Mouse (Mus musculus) cerebellum, postnatal 10 days (tissue): ENCODE data around the gene Gng7.
"Not testable (repeated sequence)": the region's sequence is repeated elsewhere in the genome, so short reads cannot be mapped to it uniquely, and the experiment has no call there.

Experiments
- DNase-seq, 2 experiments: peaks; one replicate each; pipeline ENCODE4 v3.0.0; 2021; ENCODE audit warnings: mixed read lengths in 2 of 2

Gng7 gene

DNA sequence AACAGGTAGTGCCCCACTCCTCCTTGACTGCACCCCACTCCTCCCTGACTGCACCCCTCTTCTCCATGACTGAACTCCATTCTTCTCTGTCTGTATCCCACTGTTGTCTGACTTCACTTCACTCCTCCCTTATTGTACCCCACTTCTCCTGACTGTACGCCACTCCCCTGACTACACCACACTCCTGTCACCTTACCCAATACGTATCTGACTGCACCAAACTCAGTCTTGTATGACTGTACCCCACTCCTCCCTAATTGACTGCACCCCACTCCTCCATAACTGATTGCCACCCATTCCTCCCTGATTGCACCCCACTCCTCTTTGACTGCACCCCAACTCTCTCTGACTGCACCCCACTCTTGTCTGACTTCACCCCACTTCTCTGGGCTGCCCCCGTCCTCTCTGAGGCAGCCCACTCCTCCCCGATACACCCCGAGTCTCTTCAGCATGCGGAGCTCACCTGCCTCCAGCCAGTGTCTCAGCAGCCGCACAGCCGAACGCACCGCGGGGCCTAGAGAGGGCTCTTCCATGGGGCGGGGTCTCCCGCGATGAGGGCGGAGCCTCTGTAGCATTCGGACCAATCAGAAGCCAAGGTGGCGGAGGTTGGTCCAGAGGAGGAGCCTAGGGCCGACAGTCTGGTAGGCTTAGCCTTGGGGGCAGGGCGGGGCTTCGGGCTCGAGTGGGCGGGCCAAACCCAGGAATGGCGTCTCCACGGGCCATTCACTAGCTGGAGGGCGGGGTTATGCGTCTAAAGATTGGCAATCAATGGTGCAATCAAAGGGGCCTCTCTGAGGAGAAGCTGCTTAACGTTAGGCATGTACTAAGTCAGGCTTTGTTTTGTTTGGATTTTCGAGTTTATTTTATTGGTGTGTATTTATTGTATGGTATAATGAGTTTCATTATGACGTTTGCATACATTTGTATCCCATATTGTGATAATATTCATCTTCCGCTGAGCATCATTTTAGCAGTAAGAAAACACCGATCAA lies at the start of gene Gng7:
Gene Gng7, minus strand, starts transcription at position 553 of the 992 bp plus-strand sequence.
- peak; percentile 99 for DNase-seq

- DNase-seq, result not testable (repeated sequence)
These were observed 49.8 kb upstream of the Gng7 start for GRCm38 (mm10) chr10:81064519-81064918.

GRCm38 (mm10) chr10:81062710-81063109 lies 48.0 kb upstream of the Gng7 start:
- no peak for DNase-seq

DNA sequence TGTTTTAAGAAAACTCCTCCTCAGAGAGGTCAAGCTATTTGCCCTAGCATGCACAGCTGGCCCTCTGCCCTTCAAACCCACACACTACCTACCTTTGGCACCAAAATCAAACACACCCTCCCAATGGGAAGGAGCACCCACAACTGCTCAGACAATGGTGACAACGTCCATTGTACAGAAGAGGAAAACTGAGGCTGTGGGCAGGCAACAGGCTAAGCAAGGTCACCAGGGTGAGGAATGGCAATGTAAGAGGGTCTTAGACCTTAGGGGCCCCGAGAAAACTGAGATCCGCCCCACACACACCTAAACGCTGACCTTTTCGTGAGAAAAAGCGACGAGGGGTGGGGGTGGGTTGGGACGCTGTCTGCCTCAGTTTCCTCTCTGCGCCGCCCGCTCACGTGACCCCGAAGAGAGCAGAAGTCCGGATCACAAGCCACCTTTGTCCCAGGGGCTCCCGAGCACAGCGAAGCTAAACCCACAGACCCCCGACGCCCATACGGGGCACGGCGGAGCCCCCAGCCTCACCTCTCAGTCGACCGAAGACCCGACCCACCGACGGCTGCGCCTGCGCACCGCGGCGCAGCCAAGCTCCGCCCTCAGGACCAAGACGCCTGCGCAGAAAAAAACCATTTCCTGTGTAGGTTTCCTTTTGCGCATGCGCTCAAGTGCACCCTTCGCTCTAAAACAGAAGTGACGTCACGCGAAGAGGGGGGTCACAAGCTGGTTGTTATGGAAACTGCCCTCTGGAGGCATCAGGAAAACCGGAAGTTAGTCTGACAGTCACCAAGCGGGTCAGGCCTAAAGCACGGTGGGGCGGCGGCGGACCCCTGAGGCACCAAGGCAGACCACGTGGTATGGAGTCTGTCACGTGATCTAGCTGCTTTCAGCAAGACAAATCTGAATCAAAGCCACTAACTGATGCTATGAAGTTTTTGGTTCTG lies 45.1 kb upstream of the Gng7 start, which contains the start of gene Sgta:
Gene Sgta, minus strand, starts transcription at position 579 of the 941 bp plus-strand sequence.
- DNase-seq, result peak; percentile 100

DNA sequence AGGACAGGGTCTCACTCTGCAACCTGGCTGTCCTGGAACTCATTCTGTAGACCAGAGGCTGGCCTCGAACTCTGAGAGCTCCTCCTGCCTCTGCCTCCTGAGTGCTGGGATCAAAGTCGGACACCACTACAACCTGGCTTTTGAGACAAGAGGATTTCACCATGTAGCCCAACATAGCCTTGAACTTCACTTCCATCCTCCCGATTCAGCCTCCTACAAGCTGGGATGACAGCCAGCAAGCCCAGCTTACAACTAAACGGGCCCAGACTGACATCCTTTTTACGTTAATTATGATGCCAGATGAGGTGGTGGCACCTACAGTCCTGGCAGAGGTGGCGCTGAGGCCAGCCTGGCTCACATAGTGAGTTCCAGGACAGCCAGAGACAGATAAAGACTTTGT lies 44.2 kb upstream of the Gng7 start:
- DNase-seq, result no peak

GRCm38 (mm10) chr10:81057406-81058130 lies 42.8 kb upstream of the Gng7 start:
- no peak for DNase-seq

- not testable (repeated sequence) for DNase-seq
These were observed 41.1 kb upstream of the Gng7 start for GRCm38 (mm10) chr10:81055802-81056340.

GRCm38 (mm10) chr10:81055169-81055568 lies 40.4 kb upstream of the Gng7 start:
- no peak for DNase-seq

GRCm38 (mm10) chr10:81052577-81052976 lies 37.8 kb upstream of the Gng7 start:
- no peak for DNase-seq

DNA sequence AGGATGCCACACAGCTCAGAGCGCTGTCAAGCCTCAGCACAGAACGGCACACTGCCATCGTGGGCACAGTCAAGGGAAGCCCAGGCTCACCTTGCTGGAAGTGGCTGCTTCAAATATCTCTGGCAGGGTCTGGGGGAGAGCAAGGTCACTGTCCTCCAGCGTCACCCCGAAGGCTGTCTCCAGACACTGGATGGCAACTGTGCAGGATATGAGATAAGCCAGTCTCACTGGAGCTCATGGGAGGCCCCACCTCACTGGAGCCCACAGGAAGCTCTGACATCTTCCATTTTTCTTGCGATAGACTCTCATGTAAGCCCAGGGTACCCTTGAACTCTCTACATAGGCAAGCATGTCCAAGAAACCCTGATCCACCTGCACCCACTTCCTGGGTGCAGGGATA lies 36.4 kb upstream of the Gng7 start:
- no peak for DNase-seq

DNA sequence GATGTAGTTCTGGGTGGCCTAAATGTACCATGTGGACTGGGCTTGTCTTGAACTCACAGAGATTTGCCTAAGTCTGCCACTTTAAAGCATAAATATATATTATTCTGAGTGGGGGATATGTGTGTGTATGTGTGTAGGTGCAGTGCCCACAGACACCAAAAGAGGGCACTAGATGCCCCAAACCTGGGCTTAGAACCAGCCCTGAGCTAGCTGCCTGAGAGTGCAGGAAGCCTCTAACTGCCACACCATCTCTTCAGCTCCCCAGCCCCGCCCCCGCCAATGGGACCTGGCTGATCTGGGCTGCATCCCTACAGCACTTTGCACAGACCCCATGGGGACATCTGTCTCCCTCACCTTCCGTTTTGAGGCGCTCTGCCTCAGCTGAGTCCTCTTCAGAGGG lies 35.9 kb upstream of the Gng7 start:
- peak; percentile 47 for DNase-seq

DNA sequence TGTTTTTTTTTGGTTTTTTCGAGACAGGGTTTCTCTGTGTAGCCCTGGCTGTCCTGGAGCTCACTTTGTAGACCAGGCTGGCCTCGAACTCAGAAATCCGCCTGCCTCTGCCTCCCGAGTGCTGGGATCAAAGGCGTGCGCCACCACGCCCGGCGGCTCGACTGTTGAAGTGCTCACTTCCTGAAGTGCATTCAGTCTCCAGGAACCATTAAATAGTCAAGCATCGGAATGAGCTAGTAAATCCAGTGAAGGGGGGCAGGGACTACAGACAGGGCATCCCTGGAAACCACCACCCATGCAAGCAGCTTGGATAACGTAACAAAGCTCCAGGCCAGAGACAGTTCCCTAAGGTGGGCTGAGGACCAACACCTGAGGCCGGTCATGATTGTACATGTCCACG lies 30.5 kb upstream of the Gng7 start:
- DNase-seq, result not testable (repeated sequence)

DNA sequence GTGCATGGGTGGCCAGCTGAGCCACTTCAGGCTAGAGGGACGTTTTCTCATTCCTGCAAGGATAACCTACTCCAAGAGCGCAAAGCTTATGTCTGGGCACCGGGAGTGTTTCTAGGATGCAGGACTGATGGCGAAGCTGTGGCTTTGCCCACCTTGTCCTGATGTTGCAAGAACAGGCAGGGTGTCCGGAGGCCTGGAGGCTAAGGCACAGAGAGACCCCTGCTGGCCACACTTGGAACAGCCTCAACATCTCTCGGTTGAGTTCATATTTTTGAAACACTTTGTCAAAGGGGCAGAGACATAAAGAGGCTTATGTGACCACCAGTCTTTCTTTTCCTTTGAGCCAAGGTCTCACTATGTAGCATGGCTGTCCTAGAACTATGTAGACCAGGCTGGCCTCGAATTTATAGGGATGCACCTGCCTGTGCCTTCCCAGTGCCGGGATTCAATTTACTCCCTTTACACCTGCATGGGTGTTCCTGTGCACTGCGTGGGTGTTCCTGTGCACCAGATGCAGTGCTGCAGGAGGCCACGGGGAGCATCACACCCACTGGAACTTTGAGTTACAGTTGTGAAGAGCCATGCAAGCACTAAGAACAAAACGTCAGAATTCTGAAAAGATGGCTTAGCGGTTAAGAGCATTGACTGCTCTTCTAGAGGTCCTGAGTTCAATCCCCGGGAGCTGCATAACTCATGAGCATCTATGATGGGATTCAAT lies 26.9 kb upstream of the Gng7 start:
- peak; percentile 84 to 88 for DNase-seq

DNA sequence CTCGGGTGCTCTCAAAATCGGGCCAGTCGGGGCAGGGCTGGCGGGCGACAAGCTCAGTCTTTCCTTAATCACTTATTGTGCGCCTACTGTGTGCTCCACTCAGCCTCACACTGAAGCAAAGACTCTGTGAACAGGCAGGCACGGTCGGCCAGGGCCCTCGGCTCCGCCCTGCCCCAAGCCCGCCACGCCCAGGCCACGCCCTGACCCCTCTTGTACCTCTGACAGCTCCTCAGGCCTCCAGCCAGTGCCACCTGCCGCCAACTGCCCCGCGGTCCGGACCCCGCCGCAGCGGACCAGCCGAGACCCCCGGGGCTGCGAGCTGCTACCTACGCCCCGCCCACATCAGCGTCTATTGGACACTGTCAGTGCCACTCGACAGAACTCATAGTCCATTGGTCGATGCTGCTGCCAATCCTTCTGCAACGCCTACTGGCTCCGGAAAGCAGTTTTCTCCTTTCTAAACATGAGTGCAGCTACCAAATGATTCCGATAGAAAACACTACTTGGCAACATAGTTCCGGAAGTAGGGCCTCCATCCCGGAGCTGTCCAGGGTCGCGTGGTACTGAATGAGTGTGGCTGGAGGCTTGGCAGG lies 22.3 kb upstream of the Gng7 start, which contains the start of gene Slc39a3:
Gene Slc39a3, minus strand, starts transcription at position 439 of the 593 bp plus-strand sequence.
- peak; percentile 99 to 100 for DNase-seq

GRCm38 (mm10) chr10:81036251-81036650 lies 21.5 kb upstream of the Gng7 start:
- DNase-seq, result peak; percentile 54 to 67

- DNase-seq, result no peak
These were observed 18.8 kb upstream of the Gng7 start for GRCm38 (mm10) chr10:81033586-81033985.

DNA sequence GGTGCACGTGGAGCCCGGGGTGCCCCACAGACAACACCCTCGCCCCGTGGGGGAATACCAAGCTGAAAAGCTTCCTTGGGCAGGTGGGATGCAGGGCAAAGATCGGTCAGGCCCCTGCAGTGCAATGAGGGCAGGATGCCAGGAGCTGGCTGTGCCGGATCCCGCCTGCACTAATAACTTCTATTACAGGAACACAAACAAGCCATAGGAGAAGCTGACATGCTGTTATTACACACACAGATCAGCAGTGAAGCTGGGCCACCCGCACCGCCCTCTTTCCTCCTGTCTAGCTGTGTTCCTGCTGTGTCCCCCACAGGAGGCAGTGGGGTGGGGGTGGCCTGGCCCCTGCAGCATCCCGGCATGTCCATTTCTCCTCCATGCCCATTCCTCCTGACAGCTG lies 14.3 kb upstream of the Gng7 start:
- peak in 1 of 2 experiments; percentile 47 for DNase-seq

DNA sequence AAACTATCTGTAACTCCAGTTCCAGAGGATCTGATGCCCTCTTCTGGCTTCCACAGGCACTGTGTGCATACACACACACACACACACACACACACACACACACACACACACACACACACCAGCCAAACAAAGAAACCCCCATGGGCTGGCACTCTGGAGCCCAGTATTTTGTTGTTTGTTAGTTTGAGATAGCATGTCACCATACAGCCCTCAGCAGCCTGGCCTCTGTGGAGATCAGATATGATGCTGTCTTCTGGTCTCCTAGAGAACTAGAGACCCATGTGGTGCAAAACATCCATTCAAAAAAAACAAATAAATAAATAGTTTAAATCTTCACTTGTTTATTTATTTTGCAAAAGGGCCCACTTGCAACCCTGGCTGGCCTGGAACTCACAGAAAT lies 13.5 kb upstream of the Gng7 start:
- DNase-seq, result no peak

DNA sequence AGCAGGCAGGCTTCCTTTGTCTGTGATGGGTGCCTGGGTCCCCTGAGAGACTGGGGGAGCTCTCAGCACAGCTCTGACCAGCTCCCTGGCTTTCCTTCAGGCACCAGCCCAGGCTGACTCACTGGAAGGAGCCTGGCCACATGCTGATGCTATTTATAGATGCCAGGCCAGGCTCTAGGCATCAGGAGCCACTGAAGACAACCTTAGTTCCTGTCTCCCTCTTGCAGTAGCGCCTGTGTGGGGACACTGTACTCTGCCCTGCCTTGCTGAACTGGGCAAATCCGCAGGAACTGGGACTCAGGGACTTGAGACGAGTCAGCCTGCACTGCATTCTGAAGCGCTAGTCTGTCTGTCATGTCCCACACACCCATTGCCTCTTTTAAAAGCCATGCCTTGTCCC lies 12.6 kb upstream of the Gng7 start:
- peak; percentile 46 to 53 for DNase-seq

DNA sequence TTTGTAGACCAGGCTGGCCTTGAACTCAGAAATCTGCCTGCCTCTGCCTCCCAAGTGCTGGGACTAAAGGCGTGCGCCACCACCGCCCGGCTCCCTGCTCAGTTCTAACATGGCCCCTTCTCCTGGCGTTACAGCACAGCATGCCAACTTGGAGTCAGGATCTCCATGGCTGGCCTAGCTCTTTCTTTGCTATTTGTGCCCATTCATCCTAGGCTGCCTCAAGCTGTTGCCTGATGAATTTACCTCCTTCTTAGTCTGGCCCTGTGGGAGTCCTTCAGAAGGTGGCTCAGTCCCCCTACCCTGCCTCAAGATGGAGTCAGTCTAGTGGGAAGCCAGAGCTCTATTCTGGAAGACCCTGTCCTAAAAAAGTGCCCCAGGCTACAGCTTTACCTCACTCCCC lies 12.1 kb upstream of the Gng7 start:
- DNase-seq, result no peak
